Mouse (Mus musculus): ENCODE results near the gene Dap. TPM values are rescaled to one million over a fixed set of nuclear protein-coding genes. Genes with fewer than 3 reads are reported as not detected.

Gene Dap
- polyA plus RNA-seq, 1 experiment from 2014 or later = 22.7 TPM

- ATAC-seq (peak; percentile 35), DNase-seq (ENCODE audit: low spot score) (no peak)
- no peak overlapping the region for H3K4me2 ChIP-seq (ENCODE audit: low read length)
- H3K9ac ChIP-seq (ENCODE audit: low read length) = no peak overlapping the region
- H3K27me3 ChIP-seq (replicated peaks; ENCODE audit: control insufficient read depth, insufficient read depth, low read length) = no peaks in the 10 kb centered on the region
- H3K4me3 ChIP-seq (ENCODE audit: low read depth, low read length) = no peak overlapping the region
- no peaks in the 10 kb centered on the region for H3K4me1 ChIP-seq (ENCODE audit: control insufficient read depth, insufficient read depth, low read length)
- H3K9me3 ChIP-seq (replicated peaks; ENCODE audit: control insufficient read depth, low read length) = no peaks in the 10 kb centered on the region
- 86% methylated on average over 8 of the region's 8 CpGs for WGBS
- no peaks in the 10 kb centered on the region for H3K36me3 ChIP-seq (ENCODE audit: control insufficient read depth, insufficient read depth, low read length)
- no peak overlapping the region for H3K27ac ChIP-seq (ENCODE audit: low read depth, low read length)
Observed at GRCm38 (mm10) chr15:31265404-31265803, 41.3 kb downstream of the Dap start.

GRCm38 (mm10) chr15:31265845-31266244, 41.7 kb downstream of the Dap start:
- Histone ChIP-seq H3K4me3 (ENCODE audit: low read depth, low read length) (no peak overlapping the region), H3K4me2 (ENCODE audit: low read length) (no peak overlapping the region), H3K9ac (ENCODE audit: low read length) (no peak overlapping the region), H3K4me1 (ENCODE audit: control insufficient read depth, insufficient read depth, low read length) (no peaks in the 10 kb centered on the region), H3K27ac (ENCODE audit: low read depth, low read length) (no peak overlapping the region), H3K36me3 (ENCODE audit: control insufficient read depth, insufficient read depth, low read length) (no peaks in the 10 kb centered on the region), H3K9me3 (replicated peaks; ENCODE audit: control insufficient read depth, low read length) (no peaks in the 10 kb centered on the region), H3K27me3 (replicated peaks; ENCODE audit: control insufficient read depth, insufficient read depth, low read length) (no peaks in the 10 kb centered on the region)
- ATAC-seq = no peak
- 89% methylated on average over 12 of the region's 12 CpGs for WGBS
- no peak for DNase-seq (ENCODE audit: low spot score)

- ATAC-seq (no peak), DNase-seq (ENCODE audit: low spot score) (no peak)
- Histone ChIP-seq H3K27ac (ENCODE audit: low read depth, low read length) (no peak overlapping the region), H3K27me3 (replicated peaks; ENCODE audit: control insufficient read depth, insufficient read depth, low read length) (no peaks in the 10 kb centered on the region), H3K9ac (ENCODE audit: low read length) (no peak overlapping the region), H3K4me2 (ENCODE audit: low read length) (no peak overlapping the region), H3K36me3 (ENCODE audit: control insufficient read depth, insufficient read depth, low read length) (no peaks in the 10 kb centered on the region), H3K4me3 (ENCODE audit: low read depth, low read length) (no peak overlapping the region), H3K4me1 (ENCODE audit: control insufficient read depth, insufficient read depth, low read length) (no peaks in the 10 kb centered on the region), H3K9me3 (replicated peaks; ENCODE audit: control insufficient read depth, low read length) (no peaks in the 10 kb centered on the region)
- 87% methylated on average over 6 of the region's 6 CpGs for WGBS
Observed at GRCm38 (mm10) chr15:31268148-31268547, 44.0 kb downstream of the Dap start.

- Histone ChIP-seq H3K27me3 (replicated peaks; ENCODE audit: control insufficient read depth, insufficient read depth, low read length) (no peaks in the 10 kb centered on the region), H3K36me3 (ENCODE audit: control insufficient read depth, insufficient read depth, low read length) (no peaks in the 10 kb centered on the region), H3K4me2 (ENCODE audit: low read length) (no peak overlapping the region), H3K9ac (ENCODE audit: low read length) (no peak overlapping the region), H3K9me3 (replicated peaks; ENCODE audit: control insufficient read depth, low read length) (no peaks in the 10 kb centered on the region), H3K4me1 (ENCODE audit: control insufficient read depth, insufficient read depth, low read length) (no peaks in the 10 kb centered on the region), H3K4me3 (ENCODE audit: low read depth, low read length) (no peak overlapping the region), H3K27ac (ENCODE audit: low read depth, low read length) (no peak overlapping the region)
- no peak for ATAC-seq
- WGBS = 92% methylated on average over 4 of the region's 4 CpGs
- no peak for DNase-seq (ENCODE audit: low spot score)
Observed at GRCm38 (mm10) chr15:31269558-31269957, 45.4 kb downstream of the Dap start.

GRCm38 (mm10) chr15:31272695-31273094, 48.6 kb downstream of the Dap start:
- Histone ChIP-seq H3K36me3 (ENCODE audit: control insufficient read depth, insufficient read depth, low read length) (no peaks in the 10 kb centered on the region), H3K4me3 (ENCODE audit: low read depth, low read length) (no peak overlapping the region), H3K9me3 (replicated peaks; ENCODE audit: control insufficient read depth, low read length) (no peaks in the 10 kb centered on the region), H3K9ac (ENCODE audit: low read length) (no peak overlapping the region), H3K4me2 (ENCODE audit: low read length) (no peak overlapping the region), H3K27me3 (replicated peaks; ENCODE audit: control insufficient read depth, insufficient read depth, low read length) (no peaks in the 10 kb centered on the region), H3K4me1 (ENCODE audit: control insufficient read depth, insufficient read depth, low read length) (no peaks in the 10 kb centered on the region), H3K27ac (ENCODE audit: low read depth, low read length) (no peak overlapping the region)
- DNase-seq (ENCODE audit: low spot score) (no peak), ATAC-seq (no peak)
- WGBS = 88% methylated on average over 7 of the region's 7 CpGs

GRCm38 (mm10) chr15:31273509-31273908, 49.4 kb downstream of the Dap start:
- Histone ChIP-seq H3K4me2 (ENCODE audit: low read length) (no peak overlapping the region), H3K27ac (ENCODE audit: low read depth, low read length) (no peak overlapping the region), H3K36me3 (ENCODE audit: control insufficient read depth, insufficient read depth, low read length) (no peaks in the 10 kb centered on the region), H3K9ac (ENCODE audit: low read length) (no peak overlapping the region), H3K4me3 (ENCODE audit: low read depth, low read length) (no peak overlapping the region), H3K27me3 (replicated peaks; ENCODE audit: control insufficient read depth, insufficient read depth, low read length) (no peaks in the 10 kb centered on the region), H3K4me1 (ENCODE audit: control insufficient read depth, insufficient read depth, low read length) (0 out of 2 replicates have a peak, but pooled peaks cover 3% of the 10 kb centered on the region), H3K9me3 (replicated peaks; ENCODE audit: control insufficient read depth, low read length) (no peaks in the 10 kb centered on the region)
- WGBS = 82% methylated on average over 10 of the region's 10 CpGs
- no peak for DNase-seq (ENCODE audit: low spot score)
- ATAC-seq = no peak

- ATAC-seq (no peak), DNase-seq (ENCODE audit: low spot score) (no peak)
- H3K4me1 ChIP-seq (ENCODE audit: control insufficient read depth, insufficient read depth, low read length) = 0 out of 2 replicates have a peak, but pooled peaks cover 3% of the 10 kb centered on the region
- WGBS = 43% methylated on average over 4 of the region's 4 CpGs
- H3K4me2 ChIP-seq (ENCODE audit: low read length) = no peak overlapping the region
- no peak overlapping the region for H3K4me3 ChIP-seq (ENCODE audit: low read depth, low read length)
- no peak overlapping the region for H3K9ac ChIP-seq (ENCODE audit: low read length)
- H3K27me3 ChIP-seq (replicated peaks; ENCODE audit: control insufficient read depth, insufficient read depth, low read length) = no peaks in the 10 kb centered on the region
- H3K36me3 ChIP-seq (ENCODE audit: control insufficient read depth, insufficient read depth, low read length) = no peaks in the 10 kb centered on the region
- no peak overlapping the region for H3K27ac ChIP-seq (ENCODE audit: low read depth, low read length)
- no peaks in the 10 kb centered on the region for H3K9me3 ChIP-seq (replicated peaks; ENCODE audit: control insufficient read depth, low read length)
Observed at GRCm38 (mm10) chr15:31278090-31278489, 54.0 kb downstream of the Dap start.

GRCm38 (mm10) chr15:31279120-31279519, 55.0 kb downstream of the Dap start:
- ATAC-seq = no peak
- no peaks in the 10 kb centered on the region for H3K27me3 ChIP-seq (replicated peaks; ENCODE audit: control insufficient read depth, insufficient read depth, low read length)
- 82% methylated on average over 2 of the region's 2 CpGs for WGBS
- 0 out of 2 replicates have a peak, but pooled peaks cover 3% of the 10 kb centered on the region for H3K4me1 ChIP-seq (ENCODE audit: control insufficient read depth, insufficient read depth, low read length)
- no peak overlapping the region for H3K4me2 ChIP-seq (ENCODE audit: low read length)
- DNase-seq (ENCODE audit: low spot score) = no peak
- H3K4me3 ChIP-seq (ENCODE audit: low read depth, low read length) = no peak overlapping the region
- H3K36me3 ChIP-seq (ENCODE audit: control insufficient read depth, insufficient read depth, low read length) = no peaks in the 10 kb centered on the region
- H3K9me3 ChIP-seq (replicated peaks; ENCODE audit: control insufficient read depth, low read length) = no peaks in the 10 kb centered on the region
- no peak overlapping the region for H3K27ac ChIP-seq (ENCODE audit: low read depth, low read length)
- no peak overlapping the region for H3K9ac ChIP-seq (ENCODE audit: low read length)

GRCm38 (mm10) chr15:31279577-31280004, 55.5 kb downstream of the Dap start:
- DNase-seq (ENCODE audit: low spot score) = no peak
- Histone ChIP-seq H3K4me1 (ENCODE audit: control insufficient read depth, insufficient read depth, low read length) (0 out of 2 replicates have a peak, but pooled peaks cover 3% of the 10 kb centered on the region), H3K27ac (ENCODE audit: low read depth, low read length) (no peak overlapping the region), H3K36me3 (ENCODE audit: control insufficient read depth, insufficient read depth, low read length) (no peaks in the 10 kb centered on the region), H3K4me2 (ENCODE audit: low read length) (no peak overlapping the region), H3K27me3 (replicated peaks; ENCODE audit: control insufficient read depth, insufficient read depth, low read length) (no peaks in the 10 kb centered on the region), H3K9ac (ENCODE audit: low read length) (no peak overlapping the region), H3K9me3 (replicated peaks; ENCODE audit: control insufficient read depth, low read length) (no peaks in the 10 kb centered on the region), H3K4me3 (ENCODE audit: low read depth, low read length) (no peak overlapping the region)
- 87% methylated on average over 6 of the region's 6 CpGs for WGBS
- ATAC-seq = no peak

Data from forebrain, embryonic 14.5 days (tissue).